Mouse (Mus musculus): ENCODE data around the gene Hnf1b.

DNA sequence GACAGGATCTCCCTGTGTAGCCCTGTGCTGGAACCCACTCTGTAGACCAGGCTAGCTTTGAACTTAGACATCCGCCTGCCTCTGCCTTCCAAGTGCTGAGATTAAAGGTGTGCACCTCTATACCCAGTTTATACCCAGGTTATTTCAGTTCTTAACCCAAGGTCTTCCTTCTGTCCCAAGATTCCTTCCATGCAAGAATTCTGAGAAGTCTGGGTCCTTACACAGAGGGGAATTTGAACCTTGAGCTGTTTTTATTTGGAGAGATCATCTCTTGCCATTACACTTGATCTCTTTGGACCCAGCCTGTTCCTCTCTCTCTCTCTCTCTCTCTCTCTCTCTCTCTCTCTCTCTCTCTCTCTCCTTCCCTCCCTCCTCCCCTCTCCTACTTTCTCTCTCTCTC is 7.4 kb downstream of the Hnf1b start:
- TF ChIP-seq CTCF (IDR thresholded peaks at IDR 0.05; ENCODE audit: extremely low read depth, insufficient read depth, insufficient read length, insufficient replicate concordance) (no peak), POLR2A (IDR thresholded peaks at IDR 0.05; ENCODE audit: low read depth, low read length) (no peak)
